Mouse (Mus musculus): Measurements from ENCODE around the gene Ddx54. TPM values are rescaled to one million over a fixed set of nuclear protein-coding genes. Genes with fewer than 3 reads are reported as not detected.
A peak's percentile ranks its signal among the peaks of the same experiment; 100 is the strongest.

Ddx54 gene
- polyA plus RNA-seq (2016; fragmentation: Nextera tagmentation; extraction: Ambion mirVana) = 57.8 and 58.3 TPM in 2 replicates

DNA sequence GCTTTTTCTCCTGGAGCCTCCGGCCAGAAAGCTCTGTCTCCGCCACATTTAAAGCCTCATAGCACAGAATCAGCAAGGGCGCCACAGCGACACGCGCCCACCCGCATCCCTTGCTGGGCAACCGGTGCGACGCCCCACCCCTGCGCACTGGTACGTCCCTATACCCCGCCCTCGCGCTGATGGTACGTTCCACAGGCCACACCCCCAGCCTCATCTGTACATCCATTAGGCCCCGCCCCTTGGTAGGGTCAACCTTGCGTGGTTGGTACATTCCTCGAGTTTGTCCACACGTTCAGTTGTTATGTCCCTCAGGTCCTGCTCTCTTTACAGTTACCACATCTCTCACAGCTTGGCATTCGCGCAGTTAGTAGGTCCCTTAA is at the start of gene Ddx54, which contains the start of gene Rita1:
Gene Ddx54, plus strand, starts transcription at position 298 of the 380 bp plus-strand sequence.
Gene Rita1, minus strand, starts transcription at position 148 of the 380 bp plus-strand sequence.
- under 1% methylated on average over 22 of the region's 22 CpGs for WGBS
- 0 out of 2 replicates have a peak within 1 kb of the TSS, but pooled peaks have one; percentile 57 for H3K27ac ChIP-seq
- H3K4me3 ChIP-seq = peak within 1 kb of the TSS; percentile 71
- peaks cover 8% of the 10 kb centered on the region; the same call in 1 of the 2 replicates for H3K9me3 ChIP-seq
- H3K27me3 ChIP-seq (replicated peaks) = no peaks in the 10 kb centered on the region
- peak; percentile 86 for ATAC-seq (ENCODE audit: low FRiP score, low read depth)
- H3K4me1 ChIP-seq = peaks cover 18% of the 10 kb centered on the region
- peaks cover 25% of the 10 kb centered on the region for H3K36me3 ChIP-seq
- H3K9ac ChIP-seq = peak within 1 kb of the TSS; percentile 61
- peak within 1 kb of the TSS; percentile 81 for H3K4me2 ChIP-seq (replicated peaks)

DNA sequence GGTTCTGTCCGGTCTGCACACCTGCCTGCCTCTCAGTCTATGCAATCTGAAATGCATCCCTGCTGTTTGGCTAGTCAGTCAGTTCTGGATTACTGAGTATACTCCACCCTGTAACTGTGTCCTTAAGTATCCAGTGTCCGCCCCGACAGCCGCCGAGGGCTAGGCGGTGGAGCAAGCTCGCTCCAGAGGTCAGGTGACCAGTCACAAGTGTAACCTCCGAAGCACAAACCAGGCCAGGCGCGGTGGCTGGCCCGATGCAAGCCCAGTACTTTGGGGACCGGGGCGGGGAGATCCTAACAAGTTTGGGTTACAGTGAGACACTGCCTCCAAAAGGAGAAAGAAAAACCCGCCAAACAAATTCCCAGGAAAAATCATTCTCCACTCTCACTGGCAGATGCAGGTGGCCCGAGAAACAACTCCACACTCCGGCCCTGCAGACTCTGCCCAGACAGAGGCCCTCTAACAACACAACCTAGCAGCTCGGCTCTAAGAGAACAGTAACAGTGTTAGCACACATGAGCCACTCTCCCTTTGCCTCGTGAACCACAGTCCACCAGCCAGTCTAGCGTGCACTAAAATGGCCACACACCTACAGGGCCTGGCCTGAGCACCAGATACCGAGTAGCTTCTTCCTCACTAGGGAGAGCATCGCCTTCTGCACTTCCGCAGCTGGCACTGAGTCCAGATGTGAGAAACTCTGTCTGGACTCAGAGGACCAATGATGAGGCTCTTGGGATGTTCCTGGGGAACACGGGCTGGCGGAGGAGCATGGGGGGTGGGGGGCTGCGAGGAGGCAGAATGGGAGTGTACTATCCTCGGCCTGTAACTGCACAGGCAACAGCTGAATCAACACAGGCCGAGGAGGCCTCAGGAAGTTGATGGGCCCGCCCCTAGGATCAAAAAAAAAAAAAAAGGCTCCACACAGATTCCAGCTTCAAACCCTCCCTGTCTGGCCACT is 49.3 kb upstream of the Ddx54 start:
- no peaks in the 10 kb centered on the region; the same call in 1 of the 2 replicates for H3K36me3 ChIP-seq

DNA sequence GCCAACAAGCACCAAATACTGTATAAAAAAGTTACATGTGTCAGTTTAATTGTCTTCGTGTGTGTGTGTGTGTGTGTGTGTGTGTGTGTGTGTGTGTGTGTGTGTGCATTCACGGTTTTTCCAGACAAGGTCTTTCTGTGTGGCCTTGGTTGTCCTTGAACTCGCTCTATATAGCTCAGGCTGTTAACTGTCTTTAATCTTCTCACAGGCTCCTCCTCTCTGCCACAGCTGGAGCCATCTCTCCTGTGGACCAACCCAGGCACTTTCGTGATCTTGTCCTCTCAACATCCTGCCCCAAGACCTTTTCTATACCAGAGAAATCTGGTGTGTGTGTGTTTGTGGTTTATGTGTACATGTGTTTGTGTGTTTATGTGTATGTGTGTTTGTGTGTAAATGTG is 48.6 kb upstream of the Ddx54 start:
- ATAC-seq (ENCODE audit: low FRiP score, low read depth) = no peak
- H3K36me3 ChIP-seq = no peaks in the 10 kb centered on the region
- H3K4me3 ChIP-seq = no peak overlapping the region
- no peaks in the 10 kb centered on the region for H3K9me3 ChIP-seq
- no peak overlapping the region for H3K4me2 ChIP-seq (replicated peaks)
- H3K27me3 ChIP-seq (replicated peaks) = no peaks in the 10 kb centered on the region
- H3K9ac ChIP-seq = no peak overlapping the region
- no peak overlapping the region for H3K27ac ChIP-seq
- 58% methylated on average over 4 of the region's 4 CpGs for WGBS
- H3K4me1 ChIP-seq = peaks cover 82% of the 10 kb centered on the region

More for the DNA sequence above, 49.3 kb upstream of the Ddx54 start:
- no peak for ATAC-seq (ENCODE audit: low FRiP score, low read depth)
- H3K4me3 ChIP-seq = no peak overlapping the region
- 0 out of 2 replicates have a peak overlapping the region, but pooled peaks have one; percentile 10 for H3K4me2 ChIP-seq (replicated peaks)
- WGBS = 57% methylated on average over 28 of the region's 28 CpGs
- no peak overlapping the region for H3K9ac ChIP-seq
- peaks cover 82% of the 10 kb centered on the region for H3K4me1 ChIP-seq
- H3K9me3 ChIP-seq = no peaks in the 10 kb centered on the region
- no peaks in the 10 kb centered on the region for H3K27me3 ChIP-seq (replicated peaks)
- H3K27ac ChIP-seq = 0 out of 2 replicates have a peak overlapping the region, but pooled peaks have one; percentile 7

DNA sequence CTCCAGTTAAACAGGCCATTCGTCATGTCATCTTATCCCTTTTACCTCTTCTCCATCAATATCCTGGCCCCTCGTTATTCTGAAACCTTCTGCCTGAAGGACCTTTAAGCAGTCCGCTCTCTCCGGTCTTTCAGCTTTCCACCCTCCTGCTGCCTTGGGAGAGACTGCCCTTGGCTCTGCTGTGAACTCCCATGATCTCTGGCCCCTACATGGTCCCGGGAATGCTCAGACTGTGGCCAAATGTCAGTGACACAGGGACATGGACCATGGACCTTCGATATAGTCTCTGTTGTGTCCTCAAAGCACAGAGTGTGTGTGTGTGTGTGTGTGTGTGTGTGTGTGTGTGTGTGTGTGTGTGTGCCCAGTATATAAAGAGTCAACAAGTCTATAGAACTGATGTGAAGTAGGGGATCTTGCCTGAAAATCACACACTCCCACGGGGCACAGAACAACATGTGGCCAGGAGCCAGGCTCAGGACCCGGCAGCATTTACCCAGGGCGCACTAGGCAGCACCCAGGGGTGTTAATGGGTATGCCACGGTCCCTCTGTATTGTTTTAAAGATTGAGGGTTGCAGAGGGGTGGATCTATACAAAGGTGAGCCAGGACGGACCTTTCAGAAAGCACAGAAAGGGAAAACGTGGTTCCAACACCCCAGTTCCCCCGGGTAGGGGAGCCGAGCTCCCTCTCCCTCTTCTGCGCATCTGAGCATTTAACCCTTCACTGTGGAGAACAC is 47.2 kb upstream of the Ddx54 start:
- peak overlapping the region; percentile 40 for H3K4me2 ChIP-seq (replicated peaks)
- H3K9me3 ChIP-seq = no peaks in the 10 kb centered on the region
- peak overlapping the region; percentile 86 for H3K27ac ChIP-seq
- WGBS = 32% methylated on average over 15 of the region's 15 CpGs
- H3K9ac ChIP-seq = peak overlapping the region; percentile 38; the same call in 1 of the 2 replicates
- no peaks in the 10 kb centered on the region for H3K36me3 ChIP-seq
- ATAC-seq (ENCODE audit: low FRiP score, low read depth) = no peak
- H3K4me1 ChIP-seq = peaks cover 85% of the 10 kb centered on the region
- no peak overlapping the region for H3K4me3 ChIP-seq
- no peaks in the 10 kb centered on the region for H3K27me3 ChIP-seq (replicated peaks)

DNA sequence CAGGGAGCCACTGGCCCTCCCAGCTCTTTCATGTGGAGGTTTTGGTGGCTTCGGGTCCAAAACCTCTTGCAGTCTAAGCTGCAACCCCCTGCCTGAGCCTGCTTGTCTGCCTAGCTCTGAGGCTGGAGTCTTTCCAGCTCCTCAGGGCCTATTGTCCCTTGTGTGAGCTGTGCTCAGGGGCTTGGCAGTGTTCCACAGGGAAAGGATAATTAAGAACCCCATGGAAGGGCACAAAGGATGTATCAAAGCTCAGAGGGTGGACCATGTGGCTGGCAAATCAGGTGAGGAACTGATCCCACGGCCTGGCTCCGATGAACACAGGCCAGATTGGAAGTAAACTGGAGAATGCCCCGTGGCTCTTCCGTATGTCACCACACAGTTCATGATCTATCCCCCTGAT is 46.4 kb upstream of the Ddx54 start:
- Histone ChIP-seq H3K36me3 (no peaks in the 10 kb centered on the region), H3K9me3 (no peaks in the 10 kb centered on the region), H3K4me2 (replicated peaks) (peak overlapping the region; percentile 40; the same call in 1 of the 2 replicates), H3K27me3 (replicated peaks) (no peaks in the 10 kb centered on the region), H3K9ac (0 out of 2 replicates have a peak overlapping the region, but pooled peaks have one; percentile 38), H3K4me1 (peaks cover 86% of the 10 kb centered on the region), H3K4me3 (no peak overlapping the region), H3K27ac (peak overlapping the region; percentile 86)
- ATAC-seq (ENCODE audit: low FRiP score, low read depth) = peak; percentile 46
- 28% methylated on average over 5 of the region's 5 CpGs for WGBS

DNA sequence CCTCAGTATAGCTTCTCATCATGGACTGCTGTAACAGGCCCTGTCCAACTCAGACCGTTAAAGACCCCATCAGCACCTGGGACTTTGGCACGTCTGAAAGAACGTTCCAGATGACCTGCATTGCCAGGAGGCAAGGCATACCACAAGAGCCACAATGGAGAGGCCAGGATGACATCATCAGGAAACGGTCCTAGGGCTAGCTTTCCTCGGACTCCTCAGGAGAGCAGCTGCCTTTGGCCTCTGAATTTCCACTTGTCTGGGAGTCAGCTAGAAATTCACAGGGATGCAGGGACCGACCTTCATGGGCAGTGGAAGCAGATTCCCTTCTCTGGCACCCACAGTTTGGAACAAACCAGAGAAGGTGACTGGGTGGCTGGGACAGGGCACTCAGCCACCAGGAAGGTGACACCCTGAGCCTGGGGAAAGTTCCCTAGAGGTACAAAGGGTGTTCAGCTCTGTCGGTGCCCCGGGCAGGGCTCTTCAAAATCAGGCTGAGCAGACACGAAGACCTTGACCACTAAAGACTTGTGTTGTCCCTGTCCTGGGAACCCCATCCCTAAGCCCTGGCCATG is 45.8 kb upstream of the Ddx54 start:
- peaks cover 90% of the 10 kb centered on the region for H3K4me1 ChIP-seq
- H3K9me3 ChIP-seq = no peaks in the 10 kb centered on the region
- no peaks in the 10 kb centered on the region for H3K36me3 ChIP-seq
- no peak overlapping the region for H3K4me3 ChIP-seq
- 45% methylated on average over 9 of the region's 9 CpGs for WGBS
- ATAC-seq (ENCODE audit: low FRiP score, low read depth) = 0 out of 2 replicates have a peak, but pooled peaks have one; percentile 1
- peak overlapping the region; percentile 40 for H3K4me2 ChIP-seq (replicated peaks)
- H3K27me3 ChIP-seq (replicated peaks) = no peaks in the 10 kb centered on the region
- no peak overlapping the region for H3K9ac ChIP-seq
- H3K27ac ChIP-seq = peak overlapping the region; percentile 86

DNA sequence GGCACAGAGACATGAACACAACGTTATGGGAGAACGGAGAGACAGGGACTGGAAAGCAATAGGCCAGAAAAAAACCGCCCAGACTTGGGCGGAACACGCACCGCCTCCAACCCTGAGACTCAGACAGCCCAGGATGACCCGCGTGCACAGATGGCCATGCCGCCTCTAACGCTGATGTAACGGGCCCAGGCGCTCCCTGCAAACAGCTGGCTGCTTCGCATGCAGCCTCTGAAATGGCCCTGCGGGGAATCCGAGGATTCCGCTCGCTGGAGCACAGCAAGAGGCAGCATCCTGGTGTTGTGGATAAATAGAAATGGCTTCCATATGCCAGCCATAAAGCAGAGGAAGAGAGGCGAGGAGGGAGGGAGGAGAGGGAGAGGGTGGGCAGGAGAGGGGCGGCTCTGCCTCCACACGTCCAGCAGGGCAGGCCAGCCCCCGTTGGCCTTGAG is 45.3 kb upstream of the Ddx54 start:
- Histone ChIP-seq H3K9me3 (no peaks in the 10 kb centered on the region), H3K4me1 (peaks cover 91% of the 10 kb centered on the region), H3K27ac (peak overlapping the region; percentile 86), H3K36me3 (no peaks in the 10 kb centered on the region), H3K9ac (peak overlapping the region; percentile 45), H3K4me3 (no peak overlapping the region), H3K4me2 (replicated peaks) (peak overlapping the region; percentile 40), H3K27me3 (replicated peaks) (no peaks in the 10 kb centered on the region)
- peak; percentile 39 for ATAC-seq (ENCODE audit: low FRiP score, low read depth)
- 6% methylated on average over 21 of the region's 21 CpGs for WGBS

DNA sequence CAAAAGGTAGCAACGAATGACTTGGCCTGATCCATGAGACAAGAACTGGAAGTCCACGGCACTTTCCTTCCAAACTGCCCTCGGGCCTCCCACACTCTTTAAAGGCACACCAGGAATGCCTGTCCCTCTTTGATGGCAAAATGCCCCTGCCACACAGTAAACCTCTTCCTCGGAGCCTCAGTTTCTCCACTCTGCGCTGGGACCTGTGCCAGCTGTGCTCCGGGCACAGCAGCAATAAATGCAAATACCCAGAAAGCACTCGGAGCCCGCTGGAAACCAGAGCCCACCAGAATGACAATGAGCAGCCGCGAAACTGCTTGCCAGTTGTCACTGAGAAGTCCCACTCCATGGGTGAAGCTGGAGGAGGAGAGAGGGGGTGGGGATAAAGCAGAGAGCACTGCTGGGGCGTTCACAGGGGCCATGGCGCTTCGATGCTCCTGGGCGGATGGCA is 44.8 kb upstream of the Ddx54 start:
- 26% methylated on average over 14 of the region's 14 CpGs for WGBS
- ATAC-seq (ENCODE audit: low FRiP score, low read depth) = 0 out of 2 replicates have a peak, but pooled peaks have one; percentile 15
- H3K9ac ChIP-seq = peak overlapping the region; percentile 45

DNA sequence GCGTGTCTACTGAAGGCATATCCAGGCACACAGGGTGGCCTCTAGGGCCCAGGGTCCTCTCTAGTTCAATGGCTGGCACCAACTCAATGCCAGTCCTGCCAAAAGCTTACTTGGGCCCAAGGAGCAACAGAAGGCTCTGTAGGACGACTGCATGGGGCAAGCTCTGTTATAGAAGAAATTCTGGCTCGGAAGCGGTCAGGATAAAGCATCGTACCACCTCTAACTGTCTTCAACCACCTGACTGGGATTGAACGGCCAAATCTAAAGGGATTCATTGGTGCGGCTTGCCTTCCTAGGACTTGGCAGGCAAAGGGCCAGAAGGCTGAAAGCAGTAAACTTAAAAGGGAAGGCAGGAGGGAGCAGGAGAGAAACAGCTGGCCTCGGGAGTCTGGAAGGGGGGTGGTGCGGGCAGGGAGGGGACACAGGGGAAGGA is 44.2 kb upstream of the Ddx54 start:
- no peak for ATAC-seq (ENCODE audit: low FRiP score, low read depth)
- H3K4me2 ChIP-seq (replicated peaks) = peak overlapping the region; percentile 40

More for the DNA sequence above, 44.8 kb upstream of the Ddx54 start:
- Histone ChIP-seq H3K4me1 (peaks cover 88% of the 10 kb centered on the region), H3K4me3 (no peak overlapping the region), H3K27ac (peak overlapping the region; percentile 86), H3K27me3 (replicated peaks) (no peaks in the 10 kb centered on the region), H3K4me2 (replicated peaks) (peak overlapping the region; percentile 40), H3K36me3 (no peaks in the 10 kb centered on the region), H3K9me3 (no peaks in the 10 kb centered on the region)

DNA sequence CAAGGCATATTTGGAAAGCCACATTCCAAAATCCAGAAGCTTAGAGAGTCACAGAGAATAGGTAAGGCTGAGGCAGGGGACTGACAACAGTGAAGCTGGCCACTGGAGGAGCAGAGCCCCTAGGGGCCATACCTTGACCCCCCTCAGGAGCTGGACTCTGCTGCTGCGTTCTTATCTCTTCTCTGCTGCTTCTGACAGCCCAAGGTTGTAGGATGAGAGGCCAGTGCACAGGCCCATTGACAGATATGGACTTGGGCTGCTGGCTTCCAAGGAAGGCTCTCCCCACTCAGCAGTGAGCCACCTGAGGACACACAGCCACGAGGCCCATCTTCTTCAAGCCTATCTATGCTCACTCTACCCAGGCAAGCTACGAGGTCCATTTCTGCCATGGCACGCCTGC is 43.6 kb upstream of the Ddx54 start:
- 0 out of 2 replicates have a peak overlapping the region, but pooled peaks have one; percentile 86 for H3K27ac ChIP-seq

More for the DNA sequence above, 44.2 kb upstream of the Ddx54 start:
- Histone ChIP-seq H3K36me3 (no peaks in the 10 kb centered on the region), H3K4me1 (peaks cover 83% of the 10 kb centered on the region), H3K9ac (0 out of 2 replicates have a peak overlapping the region, but pooled peaks have one; percentile 42), H3K27ac (peak overlapping the region; percentile 86), H3K9me3 (no peaks in the 10 kb centered on the region), H3K27me3 (replicated peaks) (no peaks in the 10 kb centered on the region), H3K4me3 (no peak overlapping the region)
- WGBS = 45% methylated on average over 9 of the region's 9 CpGs

DNA sequence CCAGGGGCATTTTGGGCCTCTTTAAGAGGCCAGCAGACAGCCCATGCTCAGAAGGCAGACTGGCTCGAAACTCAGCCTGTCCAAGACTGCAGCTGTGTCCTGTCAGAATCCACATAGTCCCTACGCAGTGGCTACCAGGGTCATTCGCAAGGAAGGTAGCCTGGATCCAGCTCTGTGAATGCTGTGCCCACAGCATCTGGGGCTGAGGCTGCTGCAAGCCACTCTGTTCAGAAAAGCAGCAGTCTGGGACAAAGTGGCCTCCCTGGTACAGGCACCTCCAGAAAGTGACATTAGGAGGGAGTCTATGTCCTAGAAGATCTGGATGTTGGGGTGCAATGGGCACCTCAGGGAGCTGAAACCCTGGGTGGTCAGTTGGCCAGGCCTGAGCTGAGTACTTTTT is 42.7 kb upstream of the Ddx54 start:
- H3K4me2 ChIP-seq (replicated peaks) = no peak overlapping the region
- H3K4me3 ChIP-seq = no peak overlapping the region
- no peak overlapping the region for H3K27ac ChIP-seq
- H3K9me3 ChIP-seq = no peaks in the 10 kb centered on the region
- peaks cover 72% of the 10 kb centered on the region for H3K4me1 ChIP-seq
- no peak for ATAC-seq (ENCODE audit: low FRiP score, low read depth)
- WGBS = 94% methylated on average over 3 of the region's 3 CpGs
- no peaks in the 10 kb centered on the region for H3K27me3 ChIP-seq (replicated peaks)
- H3K36me3 ChIP-seq = no peaks in the 10 kb centered on the region
- H3K9ac ChIP-seq = no peak overlapping the region

More for the DNA sequence above, 43.6 kb upstream of the Ddx54 start:
- WGBS = 86% methylated on average over 4 of the region's 4 CpGs
- no peak overlapping the region for H3K9ac ChIP-seq
- H3K4me3 ChIP-seq = no peak overlapping the region
- peaks cover 77% of the 10 kb centered on the region for H3K4me1 ChIP-seq
- no peak for ATAC-seq (ENCODE audit: low FRiP score, low read depth)
- H3K4me2 ChIP-seq (replicated peaks) = 0 out of 2 replicates have a peak overlapping the region, but pooled peaks have one; percentile 40
- no peaks in the 10 kb centered on the region for H3K9me3 ChIP-seq
- H3K36me3 ChIP-seq = no peaks in the 10 kb centered on the region
- H3K27me3 ChIP-seq (replicated peaks) = no peaks in the 10 kb centered on the region

Measured in neural tube, embryonic 12.5 days (tissue).